Mouse (Mus musculus): ENCODE results near the gene Trmt112. TPM values are rescaled to one million over a fixed set of nuclear protein-coding genes. Genes with fewer than 3 reads are reported as not detected.
"Not testable (repeated sequence)": the region's sequence is repeated elsewhere in the genome, so short reads cannot be mapped to it uniquely, and the experiment has no call there.

Trmt112 gene
- polyA plus RNA-seq, 1 experiment from 2014 or later, result 111 TPM

DNA sequence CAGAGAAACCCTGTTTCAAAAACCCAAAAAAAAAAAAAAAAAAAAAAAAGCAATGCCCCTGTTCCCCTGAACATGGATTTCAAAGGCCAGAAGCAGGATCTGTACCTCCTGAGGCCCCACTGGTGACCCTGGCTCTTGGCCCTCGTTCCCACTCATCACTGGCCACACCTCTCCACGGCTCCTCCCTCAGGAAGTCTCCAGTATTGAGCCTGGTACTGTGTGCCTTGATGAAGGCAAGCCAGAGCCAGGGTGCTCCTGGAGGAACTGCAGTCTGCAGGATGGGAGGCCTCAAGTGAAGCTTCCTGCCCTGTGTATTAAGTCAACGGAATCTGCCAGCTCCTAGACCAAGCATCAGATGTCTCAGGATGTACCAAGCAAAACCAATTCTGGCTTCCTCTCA lies 3.3 kb upstream of the Trmt112 start:
- no peak overlapping the region for H3K27ac ChIP-seq (ENCODE audit: low read length)
- peaks cover 21% of the 10 kb centered on the region for H3K4me1 ChIP-seq (ENCODE audit: control insufficient read depth, insufficient read depth, low read length)
- no peaks in the 10 kb centered on the region for H3K9me3 ChIP-seq (replicated peaks; ENCODE audit: control insufficient read depth, low read length)
- H3K9ac ChIP-seq (ENCODE audit: low read length), result no peak overlapping the region
- no peak for ATAC-seq (ENCODE audit: insufficient read depth, low FRiP score)
- WGBS, result 74% methylated on average over 3 of the region's 3 CpGs
- H3K4me2 ChIP-seq (ENCODE audit: low read depth, low read length), result no peak overlapping the region
- no peak overlapping the region for H3K4me3 ChIP-seq (replicated peaks; ENCODE audit: low read length)
- H3K36me3 ChIP-seq (ENCODE audit: control insufficient read depth, insufficient read depth, low read length), result 0 out of 2 replicates have a peak, but pooled peaks cover 3% of the 10 kb centered on the region
- no peaks in the 10 kb centered on the region for H3K27me3 ChIP-seq (ENCODE audit: control insufficient read depth, insufficient read depth, low read length)

GRCm38 (mm10) chr19:6907094-6907493 lies 2.4 kb upstream of the Trmt112 start:
- H3K27me3 ChIP-seq (ENCODE audit: control insufficient read depth, insufficient read depth, low read length), result no peaks in the 10 kb centered on the region
- no peak overlapping the region; the same call in 1 of the 2 replicates for H3K4me2 ChIP-seq (ENCODE audit: low read depth, low read length)
- no peak for ATAC-seq (ENCODE audit: insufficient read depth, low FRiP score)
- H3K4me1 ChIP-seq (ENCODE audit: control insufficient read depth, insufficient read depth, low read length), result peaks cover 24% of the 10 kb centered on the region
- no peaks in the 10 kb centered on the region for H3K9me3 ChIP-seq (replicated peaks; ENCODE audit: control insufficient read depth, low read length)
- no peak overlapping the region for H3K4me3 ChIP-seq (replicated peaks; ENCODE audit: low read length)
- H3K9ac ChIP-seq (ENCODE audit: low read length), result no peak overlapping the region
- 88% methylated on average over 8 of the region's 8 CpGs for WGBS
- 0 out of 2 replicates have a peak, but pooled peaks cover 3% of the 10 kb centered on the region for H3K36me3 ChIP-seq (ENCODE audit: control insufficient read depth, insufficient read depth, low read length)
- H3K27ac ChIP-seq (ENCODE audit: low read length), result no peak overlapping the region

- Histone ChIP-seq H3K4me2 (ENCODE audit: low read depth, low read length) (peak overlapping the region; percentile 83), H3K9me3 (replicated peaks; ENCODE audit: control insufficient read depth, low read length) (no peaks in the 10 kb centered on the region), H3K27me3 (ENCODE audit: control insufficient read depth, insufficient read depth, low read length) (no peaks in the 10 kb centered on the region), H3K36me3 (ENCODE audit: control insufficient read depth, insufficient read depth, low read length) (0 out of 2 replicates have a peak, but pooled peaks cover 3% of the 10 kb centered on the region), H3K27ac (ENCODE audit: low read length) (no peak overlapping the region), H3K4me3 (replicated peaks; ENCODE audit: low read length) (peak overlapping the region; percentile 72), H3K9ac (ENCODE audit: low read length) (peak overlapping the region; percentile 87), H3K4me1 (ENCODE audit: control insufficient read depth, insufficient read depth, low read length) (peaks cover 24% of the 10 kb centered on the region)
- WGBS, result 77% methylated on average over 7 of the region's 7 CpGs
- ATAC-seq (ENCODE audit: insufficient read depth, low FRiP score), result no peak
These were observed 1.5 kb upstream of the Trmt112 start for GRCm38 (mm10) chr19:6907811-6908540.

GRCm38 (mm10) chr19:6909021-6909420 lies 477 bp upstream of the Trmt112 start:
- Histone ChIP-seq H3K9ac (ENCODE audit: low read length) (peak overlapping the region; percentile 87), H3K9me3 (replicated peaks; ENCODE audit: control insufficient read depth, low read length) (no peaks in the 10 kb centered on the region), H3K27me3 (ENCODE audit: control insufficient read depth, insufficient read depth, low read length) (no peaks in the 10 kb centered on the region), H3K4me3 (replicated peaks; ENCODE audit: low read length) (peak overlapping the region; percentile 72), H3K4me1 (ENCODE audit: control insufficient read depth, insufficient read depth, low read length) (peaks cover 24% of the 10 kb centered on the region), H3K36me3 (ENCODE audit: control insufficient read depth, insufficient read depth, low read length) (peaks cover 3% of the 10 kb centered on the region; the same call in 1 of the 2 replicates), H3K4me2 (ENCODE audit: low read depth, low read length) (peak overlapping the region; percentile 83), H3K27ac (ENCODE audit: low read length) (peak overlapping the region; percentile 100)
- no peak for ATAC-seq (ENCODE audit: insufficient read depth, low FRiP score)
- 7% methylated on average over 11 of the region's 11 CpGs for WGBS

DNA sequence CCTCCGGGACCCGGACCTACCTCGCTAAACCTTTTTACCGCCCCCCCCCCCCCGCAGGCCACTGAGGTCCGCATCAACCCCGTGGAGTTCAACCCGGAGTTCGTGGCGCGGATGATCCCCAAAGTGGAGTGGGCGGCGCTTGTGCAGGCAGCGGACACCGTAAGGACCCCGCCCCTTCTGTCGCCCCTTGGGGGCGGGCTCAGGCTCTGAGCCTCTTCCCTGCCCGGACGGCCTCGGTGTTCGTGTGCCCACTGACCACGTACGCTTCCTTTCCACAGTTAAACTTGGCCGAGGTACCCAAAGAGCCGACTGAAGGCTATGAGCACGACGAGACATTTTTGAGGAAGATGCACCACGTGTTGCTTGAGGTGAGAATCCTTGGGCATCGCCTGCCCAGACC lies 808 bp downstream of the Trmt112 start:
- H3K9me3 ChIP-seq (replicated peaks; ENCODE audit: control insufficient read depth, low read length); H3K36me3 ChIP-seq (ENCODE audit: control insufficient read depth, insufficient read depth, low read length); H3K27me3 ChIP-seq (ENCODE audit: control insufficient read depth, insufficient read depth, low read length): not testable (repeated sequence)
- peak; percentile 30 for ATAC-seq (ENCODE audit: insufficient read depth, low FRiP score)
- Histone ChIP-seq H3K27ac (ENCODE audit: low read length) (peak overlapping the region; percentile 100), H3K4me1 (ENCODE audit: control insufficient read depth, insufficient read depth, low read length) (peaks cover 24% of the 10 kb centered on the region), H3K4me3 (replicated peaks; ENCODE audit: low read length) (peak overlapping the region; percentile 72), H3K4me2 (ENCODE audit: low read depth, low read length) (peak overlapping the region; percentile 83), H3K9ac (ENCODE audit: low read length) (peak overlapping the region; percentile 87)
- WGBS, result under 1% methylated on average over 28 of the region's 30 CpGs

DNA sequence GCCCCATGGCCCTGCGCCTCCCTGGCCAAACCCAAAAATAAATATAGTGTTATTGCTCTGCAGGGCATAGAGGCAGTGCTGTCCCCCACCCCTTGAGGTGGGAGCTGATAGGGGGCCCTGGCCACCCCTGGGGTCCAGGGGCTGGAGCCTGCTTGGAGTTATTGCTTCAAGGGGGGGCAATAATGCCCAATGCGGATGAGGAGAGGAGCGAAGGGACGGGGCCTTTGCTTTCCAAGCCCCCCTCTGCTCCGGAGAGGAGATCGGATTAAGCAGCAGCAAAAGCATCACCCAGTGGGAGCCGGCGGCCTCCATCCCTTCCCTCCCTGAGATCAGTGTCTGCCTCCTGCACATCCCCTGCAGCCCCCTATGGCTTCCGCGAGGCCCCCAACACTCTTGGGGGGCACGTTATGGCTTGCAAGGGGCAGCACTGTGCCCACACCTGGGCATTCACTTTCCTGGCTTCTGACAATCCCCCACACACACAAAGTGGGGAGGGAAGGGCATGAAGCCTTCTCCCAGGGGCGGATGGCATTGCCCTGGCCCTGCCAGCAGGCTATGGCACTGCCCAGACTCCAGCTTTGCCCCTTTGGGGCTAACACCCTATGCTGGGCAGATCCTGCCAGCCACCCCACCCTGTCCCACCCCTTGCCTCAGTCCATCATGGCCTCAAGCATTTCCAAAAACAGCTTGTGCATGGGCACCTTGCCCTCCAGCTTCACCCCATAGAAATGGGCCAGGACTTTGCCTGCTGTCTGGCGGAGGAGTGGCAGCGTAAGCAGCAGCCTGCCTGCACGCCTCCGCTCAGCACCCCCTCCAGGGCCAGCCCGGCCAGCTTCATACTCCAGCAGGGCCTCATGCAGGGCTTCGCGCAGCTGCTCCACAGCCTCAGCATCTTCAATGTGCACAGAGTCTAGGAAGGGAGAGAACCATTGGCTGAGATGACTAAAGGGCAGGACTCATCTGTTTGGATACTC lies 1.9 kb downstream of the Trmt112 start:
- no peak for ATAC-seq (ENCODE audit: insufficient read depth, low FRiP score)
- Histone ChIP-seq H3K27ac (ENCODE audit: low read length) (peak overlapping the region; percentile 23; the same call in 1 of the 2 replicates), H3K4me1 (ENCODE audit: control insufficient read depth, insufficient read depth, low read length) (peaks cover 24% of the 10 kb centered on the region), H3K4me3 (replicated peaks; ENCODE audit: low read length) (peak overlapping the region; percentile 72), H3K36me3 (ENCODE audit: control insufficient read depth, insufficient read depth, low read length) (no peaks in the 10 kb centered on the region; the same call in 1 of the 2 replicates), H3K9me3 (replicated peaks; ENCODE audit: control insufficient read depth, low read length) (no peaks in the 10 kb centered on the region), H3K4me2 (ENCODE audit: low read depth, low read length) (peak overlapping the region; percentile 83), H3K27me3 (ENCODE audit: control insufficient read depth, insufficient read depth, low read length) (no peaks in the 10 kb centered on the region), H3K9ac (ENCODE audit: low read length) (peak overlapping the region; percentile 57)
- WGBS, result 84% methylated on average over 19 of the region's 19 CpGs

- Histone ChIP-seq H3K27me3 (ENCODE audit: control insufficient read depth, insufficient read depth, low read length) (no peaks in the 10 kb centered on the region), H3K9ac (ENCODE audit: low read length) (no peak overlapping the region), H3K27ac (ENCODE audit: low read length) (no peak overlapping the region), H3K4me1 (ENCODE audit: control insufficient read depth, insufficient read depth, low read length) (peaks cover 25% of the 10 kb centered on the region), H3K9me3 (replicated peaks; ENCODE audit: control insufficient read depth, low read length) (no peaks in the 10 kb centered on the region), H3K36me3 (ENCODE audit: control insufficient read depth, insufficient read depth, low read length) (no peaks in the 10 kb centered on the region; the same call in 1 of the 2 replicates), H3K4me3 (replicated peaks; ENCODE audit: low read length) (no peak overlapping the region), H3K4me2 (ENCODE audit: low read depth, low read length) (no peak overlapping the region)
- ATAC-seq (ENCODE audit: insufficient read depth, low FRiP score), result no peak
- 91% methylated on average over 15 of the region's 15 CpGs for WGBS
These were observed 2.9 kb downstream of the Trmt112 start for GRCm38 (mm10) chr19:6912205-6912970.

DNA sequence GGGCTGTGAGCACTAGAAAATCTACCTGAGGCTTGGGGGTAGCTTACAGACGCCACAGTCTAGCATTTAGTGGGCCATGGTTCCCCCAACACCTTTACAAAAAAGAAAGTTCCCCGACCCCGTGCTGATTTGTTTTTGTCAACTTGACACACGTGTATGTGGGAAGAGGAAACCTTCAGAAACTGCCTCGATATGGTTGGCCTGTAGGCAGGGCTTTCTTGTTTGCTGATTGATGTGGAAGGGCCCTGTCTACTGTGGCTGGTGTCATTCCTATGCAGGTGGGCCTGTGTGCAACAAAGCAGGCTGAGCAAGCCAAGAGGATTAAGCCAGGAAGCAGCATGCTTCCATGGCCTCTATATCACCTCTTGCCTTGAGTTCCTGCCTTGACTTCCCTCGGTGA lies 3.5 kb downstream of the Trmt112 start:
- Histone ChIP-seq H3K9ac (ENCODE audit: low read length) (no peak overlapping the region), H3K27ac (ENCODE audit: low read length) (no peak overlapping the region), H3K27me3 (ENCODE audit: control insufficient read depth, insufficient read depth, low read length) (no peaks in the 10 kb centered on the region), H3K4me2 (ENCODE audit: low read depth, low read length) (no peak overlapping the region), H3K9me3 (replicated peaks; ENCODE audit: control insufficient read depth, low read length) (no peaks in the 10 kb centered on the region), H3K4me1 (ENCODE audit: control insufficient read depth, insufficient read depth, low read length) (peaks cover 21% of the 10 kb centered on the region), H3K36me3 (ENCODE audit: control insufficient read depth, insufficient read depth, low read length) (no peaks in the 10 kb centered on the region; the same call in 1 of the 2 replicates), H3K4me3 (replicated peaks; ENCODE audit: low read length) (no peak overlapping the region)
- ATAC-seq (ENCODE audit: insufficient read depth, low FRiP score), result no peak
- 81% methylated on average over 6 of the region's 6 CpGs for WGBS
